Mouse (Mus musculus): ENCODE data around the gene Kank4. TPM values are rescaled to one million over a fixed set of nuclear protein-coding genes. Genes with fewer than 3 reads are reported as not detected.

The Kank4 gene
- polyA plus RNA-seq, 1 experiment from 2014 or later = 1.7 TPM

DNA sequence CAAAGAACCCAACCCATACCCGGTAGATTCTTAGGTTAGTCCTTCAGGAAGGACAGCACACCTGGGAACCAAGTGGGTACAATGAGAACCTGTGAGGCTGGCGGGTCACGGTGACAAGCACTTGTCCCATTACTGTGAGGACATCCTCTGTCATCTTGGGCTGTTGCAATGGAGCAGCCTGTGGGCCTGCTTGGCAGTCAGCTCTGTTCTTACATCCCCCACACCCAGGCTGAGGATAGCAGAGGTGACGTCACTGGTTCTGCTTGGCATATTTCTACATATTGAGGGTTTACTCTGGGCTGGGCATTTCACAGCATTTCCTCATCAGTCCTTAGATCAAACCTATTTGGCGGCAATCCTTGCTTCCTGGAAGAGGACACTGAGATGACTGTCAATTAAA lies 43.6 kb downstream of the Kank4 start:
- Histone ChIP-seq H3K4me2 (replicated peaks) (no peak overlapping the region), H3K27me3 (no peaks in the 10 kb centered on the region), H3K27ac (replicated peaks) (no peak overlapping the region), H3K9me3 (replicated peaks) (no peaks in the 10 kb centered on the region), H3K4me1 (peaks cover 23% of the 10 kb centered on the region), H3K4me3 (replicated peaks) (no peak overlapping the region), H3K9ac (no peak overlapping the region), H3K36me3 (no peaks in the 10 kb centered on the region; the same call in 1 of the 2 replicates)
- WGBS = 87% methylated on average over 5 of the region's 5 CpGs
- ATAC-seq (ENCODE audit: insufficient number of reproducible peaks, low FRiP score, low TSS enrichment, low read depth) = no peak

DNA sequence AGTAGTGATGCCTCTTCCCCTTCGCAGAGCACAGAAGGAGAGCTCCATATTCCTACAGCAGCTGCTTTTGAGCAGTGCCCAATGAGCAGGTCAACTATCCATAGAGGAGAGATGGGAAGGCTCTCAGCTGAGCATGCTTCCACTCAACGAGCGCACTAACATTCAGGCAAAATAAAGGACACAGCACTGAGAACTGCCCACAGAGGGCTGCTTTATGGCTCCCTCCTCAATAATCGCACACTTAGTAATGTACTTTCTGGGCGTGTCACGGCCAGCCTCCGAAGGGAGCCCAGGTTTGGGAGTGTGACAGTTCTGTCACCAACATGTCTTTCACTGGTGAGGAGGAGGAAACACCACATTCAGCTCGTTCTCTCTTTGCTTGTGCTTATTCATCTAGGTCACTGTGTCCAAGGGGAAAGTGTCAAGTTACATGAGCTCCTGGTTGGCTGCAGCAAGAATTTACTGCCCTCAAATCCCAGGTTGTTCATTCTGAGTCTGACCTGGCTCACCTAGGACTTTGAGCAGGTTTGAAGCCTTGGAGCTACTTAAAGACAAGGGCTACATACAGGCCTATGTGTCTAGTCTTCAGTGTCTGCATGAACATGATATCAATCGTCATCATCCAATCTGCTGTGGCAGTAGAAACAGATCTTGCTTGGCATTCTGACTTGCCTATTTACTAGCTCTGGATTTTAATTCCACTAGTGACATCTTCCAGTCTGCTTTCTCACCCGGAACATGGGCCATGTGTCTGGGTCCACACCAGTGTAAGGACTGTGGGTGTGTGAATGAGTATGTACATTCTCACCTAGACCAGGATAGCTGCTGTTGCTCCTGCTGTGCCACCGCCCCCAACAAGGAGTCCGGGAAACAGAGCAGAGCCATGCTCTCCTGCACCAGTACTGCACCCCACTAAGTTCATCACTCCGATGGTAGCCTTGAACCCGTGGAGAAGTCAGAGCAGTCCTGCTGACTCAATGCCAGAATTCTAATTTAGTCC lies 49.9 kb downstream of the Kank4 start:
- H3K9me3 ChIP-seq (replicated peaks) = no peaks in the 10 kb centered on the region
- no peak for ATAC-seq (ENCODE audit: insufficient number of reproducible peaks, low FRiP score, low TSS enrichment, low read depth)
- H3K27ac ChIP-seq (replicated peaks) = no peak overlapping the region
- H3K4me3 ChIP-seq (replicated peaks) = no peak overlapping the region
- 76% methylated on average over 14 of the region's 14 CpGs for WGBS
- H3K27me3 ChIP-seq = no peaks in the 10 kb centered on the region
- H3K36me3 ChIP-seq = peaks cover 15% of the 10 kb centered on the region
- no peak overlapping the region for H3K4me2 ChIP-seq (replicated peaks)
- no peak overlapping the region for H3K9ac ChIP-seq
- no peaks in the 10 kb centered on the region for H3K4me1 ChIP-seq

DNA sequence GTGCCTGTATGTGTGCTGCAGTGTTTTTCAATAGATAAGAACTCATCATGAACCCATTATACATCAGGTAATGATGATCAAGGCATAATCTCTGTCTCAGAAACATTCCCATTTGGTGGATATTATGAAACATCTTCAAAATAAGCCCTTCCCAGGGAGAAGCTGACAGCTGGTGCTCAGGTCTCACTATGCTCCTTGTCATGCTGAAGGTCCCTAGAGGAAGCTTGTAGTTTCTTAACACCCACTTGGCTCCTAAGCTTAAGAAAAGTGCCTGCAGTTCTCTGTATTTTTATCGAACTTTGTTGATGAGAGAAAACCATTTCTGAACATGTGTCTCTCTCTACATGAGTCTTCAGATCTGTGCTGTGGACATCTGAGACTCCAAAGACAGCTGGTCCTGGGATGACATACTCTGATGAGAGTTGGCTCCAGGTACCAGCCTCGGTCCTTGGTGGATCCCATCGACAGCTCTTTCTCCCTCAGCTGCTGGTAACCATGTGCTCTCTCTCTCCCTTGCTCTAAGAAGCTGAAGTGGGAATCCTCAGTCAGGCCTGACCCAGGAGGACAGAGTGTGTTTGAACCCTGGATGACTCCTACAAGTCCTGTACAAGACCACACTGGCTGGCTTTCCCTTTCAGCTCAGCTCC lies 58.3 kb downstream of the Kank4 start:
- Histone ChIP-seq H3K4me3 (replicated peaks) (no peak overlapping the region), H3K4me1 (peaks cover 4% of the 10 kb centered on the region; the same call in 1 of the 2 replicates), H3K36me3 (peaks cover 12% of the 10 kb centered on the region; the same call in 1 of the 2 replicates), H3K9ac (no peak overlapping the region), H3K27ac (replicated peaks) (no peak overlapping the region), H3K9me3 (replicated peaks) (no peaks in the 10 kb centered on the region), H3K27me3 (no peaks in the 10 kb centered on the region), H3K4me2 (replicated peaks) (no peak overlapping the region)
- ATAC-seq (ENCODE audit: insufficient number of reproducible peaks, low FRiP score, low TSS enrichment, low read depth) = no peak
- 63% methylated on average over 3 of the region's 3 CpGs for WGBS

DNA sequence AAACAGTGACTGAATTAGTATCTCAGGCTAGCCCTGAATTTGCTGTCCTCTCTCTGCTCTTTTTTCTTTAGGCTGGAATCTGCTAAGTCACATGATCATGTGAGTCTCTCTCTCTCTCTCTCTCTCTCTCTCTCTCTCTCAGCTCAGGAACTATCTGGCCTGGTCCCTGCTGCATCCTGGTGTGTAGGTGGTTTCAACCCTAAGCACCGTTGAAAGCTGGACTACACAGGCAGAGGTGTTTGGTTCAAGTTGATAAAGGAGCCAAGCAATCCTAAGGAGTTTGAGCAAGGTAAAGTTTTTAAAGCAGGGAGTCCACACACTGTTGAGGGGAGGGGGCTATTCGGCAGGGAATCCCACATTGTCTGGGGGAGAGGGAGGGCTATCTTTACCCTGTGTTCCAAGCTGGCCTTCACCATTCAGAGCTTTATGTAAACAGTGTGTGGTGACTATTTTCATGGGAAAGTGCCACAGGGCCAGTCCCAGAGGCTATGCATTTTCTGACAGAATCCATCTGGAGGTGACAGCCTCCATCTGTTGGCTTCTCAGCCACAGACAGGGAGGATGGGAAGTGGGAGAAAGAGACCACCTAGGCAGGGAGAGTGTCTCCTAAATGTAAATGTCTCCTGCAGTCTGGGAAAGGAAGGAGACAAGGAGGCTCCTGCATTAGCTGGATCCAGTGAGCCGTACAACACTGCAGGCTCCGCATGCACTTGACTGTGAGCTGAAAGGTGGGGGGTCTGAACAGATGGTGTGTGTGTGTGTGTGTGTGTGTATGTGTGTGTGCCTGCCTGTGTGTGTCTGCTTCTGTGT lies 59.1 kb downstream of the Kank4 start:
- no peak overlapping the region for H3K27ac ChIP-seq (replicated peaks)
- H3K9me3 ChIP-seq (replicated peaks) = no peaks in the 10 kb centered on the region
- no peak overlapping the region for H3K4me3 ChIP-seq (replicated peaks)
- no peak overlapping the region for H3K4me2 ChIP-seq (replicated peaks)
- no peak for ATAC-seq (ENCODE audit: insufficient number of reproducible peaks, low FRiP score, low TSS enrichment, low read depth)
- no peak overlapping the region for H3K9ac ChIP-seq
- H3K27me3 ChIP-seq = no peaks in the 10 kb centered on the region
- peaks cover 12% of the 10 kb centered on the region; the same call in 1 of the 2 replicates for H3K36me3 ChIP-seq
- peaks cover 4% of the 10 kb centered on the region; the same call in 1 of the 2 replicates for H3K4me1 ChIP-seq
- 47% methylated on average over 4 of the region's 4 CpGs for WGBS

DNA sequence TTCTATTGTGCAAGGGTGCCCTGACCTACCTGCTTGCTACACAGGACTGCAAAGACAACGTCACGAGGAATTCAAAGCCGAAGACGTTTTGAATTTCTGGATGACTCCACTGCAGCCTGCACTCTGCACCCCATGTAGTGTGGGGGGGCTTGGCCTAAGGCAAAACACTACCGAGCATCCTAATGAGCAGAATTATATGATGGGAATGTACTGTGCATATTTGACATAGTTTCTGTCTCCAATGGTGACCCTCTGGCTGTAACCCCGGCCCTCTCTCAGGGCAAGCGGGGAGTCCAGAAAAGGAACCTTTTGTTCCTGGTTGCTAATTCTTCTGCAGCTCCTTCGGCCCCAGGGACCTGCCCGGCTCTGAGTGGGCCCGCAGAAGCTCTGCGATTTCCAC lies 61.2 kb downstream of the Kank4 start:
- Histone ChIP-seq H3K27me3 (no peaks in the 10 kb centered on the region), H3K4me1 (peaks cover 4% of the 10 kb centered on the region; the same call in 1 of the 2 replicates), H3K9ac (no peak overlapping the region), H3K9me3 (replicated peaks) (no peaks in the 10 kb centered on the region), H3K4me3 (replicated peaks) (no peak overlapping the region), H3K36me3 (peaks cover 9% of the 10 kb centered on the region; the same call in 1 of the 2 replicates), H3K27ac (replicated peaks) (no peak overlapping the region), H3K4me2 (replicated peaks) (no peak overlapping the region)
- ATAC-seq (ENCODE audit: insufficient number of reproducible peaks, low FRiP score, low TSS enrichment, low read depth) = no peak
- 33% methylated on average over 11 of the region's 11 CpGs for WGBS

DNA sequence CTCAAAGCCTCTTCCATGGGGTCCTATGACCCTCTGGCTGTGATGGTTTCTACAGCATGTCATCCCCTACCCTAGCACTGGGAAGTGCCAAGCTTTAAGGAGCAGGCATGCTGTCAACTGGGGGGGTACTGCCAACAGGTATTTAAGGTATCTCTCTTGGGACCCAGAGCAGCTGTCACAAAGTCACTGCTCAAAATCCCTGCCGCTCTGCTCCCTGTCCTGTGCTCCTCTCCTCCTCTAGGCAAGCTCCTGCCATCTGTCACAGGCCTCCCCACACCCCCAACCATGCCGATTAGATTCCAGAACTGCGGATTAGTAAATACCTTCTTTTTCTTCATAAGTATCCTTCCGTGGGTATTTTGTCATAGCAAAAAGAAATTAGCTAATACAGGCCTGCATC lies 62.9 kb downstream of the Kank4 start:
- 0 out of 2 replicates have a peak, but pooled peaks have one; percentile 39 for ATAC-seq (ENCODE audit: insufficient number of reproducible peaks, low FRiP score, low TSS enrichment, low read depth)
- WGBS = 74% methylated on average over 4 of the region's 4 CpGs

DNA sequence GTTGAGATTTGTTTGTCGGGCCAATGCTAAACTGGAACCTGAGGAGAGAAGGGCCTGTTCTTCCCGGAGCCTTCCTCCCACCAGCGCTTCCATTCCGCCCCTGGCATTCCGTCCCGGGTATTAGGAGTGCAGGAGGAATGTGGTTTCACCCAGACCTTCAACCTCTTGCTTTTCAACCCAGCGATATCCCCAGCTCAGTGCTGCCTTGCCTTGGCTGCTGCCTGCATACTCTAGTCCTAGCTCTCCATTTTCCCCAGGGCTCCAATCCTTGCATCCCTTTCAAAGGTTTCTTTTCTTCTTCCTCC lies 73.5 kb downstream of the Kank4 start:
- no peak overlapping the region for H3K9ac ChIP-seq
- WGBS = 12% methylated on average over 7 of the region's 7 CpGs
- H3K36me3 ChIP-seq = no peaks in the 10 kb centered on the region
- H3K4me1 ChIP-seq = no peaks in the 10 kb centered on the region; the same call in 1 of the 2 replicates
- H3K27ac ChIP-seq (replicated peaks) = 0 out of 2 replicates have a peak overlapping the region, but pooled peaks have one; percentile 22
- no peaks in the 10 kb centered on the region for H3K27me3 ChIP-seq
- no peak for ATAC-seq (ENCODE audit: insufficient number of reproducible peaks, low FRiP score, low TSS enrichment, low read depth)
- H3K4me3 ChIP-seq (replicated peaks) = no peak overlapping the region
- H3K9me3 ChIP-seq (replicated peaks) = no peaks in the 10 kb centered on the region
- no peak overlapping the region for H3K4me2 ChIP-seq (replicated peaks)

More for the DNA sequence above, 62.9 kb downstream of the Kank4 start:
- Histone ChIP-seq H3K9ac (no peak overlapping the region), H3K27me3 (no peaks in the 10 kb centered on the region), H3K4me3 (replicated peaks) (no peak overlapping the region), H3K36me3 (peaks cover 6% of the 10 kb centered on the region; the same call in 1 of the 2 replicates), H3K27ac (replicated peaks) (no peak overlapping the region), H3K9me3 (replicated peaks) (no peaks in the 10 kb centered on the region), H3K4me1 (peaks cover 4% of the 10 kb centered on the region; the same call in 1 of the 2 replicates), H3K4me2 (replicated peaks) (no peak overlapping the region)

DNA sequence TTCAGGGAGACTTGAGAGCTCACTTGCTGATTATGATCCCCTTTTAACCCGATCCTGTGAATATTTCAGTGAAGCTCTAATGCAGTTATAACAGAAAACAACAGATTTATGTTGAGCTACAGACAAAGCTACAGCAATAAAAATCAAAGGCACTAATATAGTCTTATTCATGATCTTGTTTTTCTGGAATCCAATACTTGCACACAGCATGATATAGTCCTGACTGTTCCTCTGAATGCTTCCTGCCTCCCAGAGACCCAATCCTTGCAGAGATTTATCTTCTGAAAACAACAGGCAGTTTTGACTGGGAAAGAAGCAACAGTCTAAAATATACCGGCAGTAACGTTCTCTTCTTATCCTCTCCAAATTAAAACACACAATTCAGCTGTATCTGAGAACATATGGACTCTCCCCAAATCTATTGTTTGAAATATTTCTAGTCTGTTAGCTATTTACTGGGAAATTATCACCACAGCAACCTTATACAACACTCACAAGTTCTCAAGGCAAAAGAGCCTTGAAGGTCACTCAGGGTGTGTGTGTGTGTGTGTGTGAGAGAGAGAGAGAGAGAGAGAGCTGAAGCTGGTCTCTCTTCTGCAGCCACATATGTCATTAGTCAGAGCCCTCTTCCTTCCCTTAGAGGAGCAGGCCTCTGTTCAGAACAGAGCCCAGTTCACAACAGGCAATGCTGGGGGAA lies 74.0 kb downstream of the Kank4 start:
- H3K4me2 ChIP-seq (replicated peaks) = no peak overlapping the region
- H3K27me3 ChIP-seq = no peaks in the 10 kb centered on the region
- 0 out of 2 replicates have a peak overlapping the region, but pooled peaks have one; percentile 22 for H3K27ac ChIP-seq (replicated peaks)
- no peaks in the 10 kb centered on the region for H3K9me3 ChIP-seq (replicated peaks)
- 28% methylated on average over 3 of the region's 3 CpGs for WGBS
- no peaks in the 10 kb centered on the region for H3K36me3 ChIP-seq
- no peak overlapping the region for H3K4me3 ChIP-seq (replicated peaks)
- no peak overlapping the region for H3K9ac ChIP-seq
- ATAC-seq (ENCODE audit: insufficient number of reproducible peaks, low FRiP score, low TSS enrichment, low read depth) = no peak
- H3K4me1 ChIP-seq = no peaks in the 10 kb centered on the region; the same call in 1 of the 2 replicates

DNA sequence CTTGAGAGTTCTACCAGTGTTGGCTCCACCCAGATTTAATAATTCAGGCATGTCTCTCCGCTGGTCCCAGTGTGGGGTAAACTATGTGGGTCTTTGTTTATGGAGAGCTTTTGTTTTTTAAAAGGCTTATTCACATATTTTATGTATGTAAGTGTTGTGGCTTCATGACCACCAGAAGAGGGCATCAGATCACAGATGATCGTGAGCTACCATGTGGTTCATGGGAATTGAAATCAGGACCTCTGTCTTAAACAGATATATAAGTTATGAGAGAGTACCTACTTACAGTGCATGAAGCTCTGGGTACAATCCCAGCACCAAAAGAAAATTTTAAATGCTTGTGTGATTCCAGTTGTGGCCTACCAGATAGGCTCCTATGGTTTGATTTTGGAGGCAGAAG lies 77.6 kb downstream of the Kank4 start:
- WGBS = 22% methylated on average over 2 of the region's 2 CpGs
- no peak overlapping the region for H3K27ac ChIP-seq (replicated peaks)

DNA sequence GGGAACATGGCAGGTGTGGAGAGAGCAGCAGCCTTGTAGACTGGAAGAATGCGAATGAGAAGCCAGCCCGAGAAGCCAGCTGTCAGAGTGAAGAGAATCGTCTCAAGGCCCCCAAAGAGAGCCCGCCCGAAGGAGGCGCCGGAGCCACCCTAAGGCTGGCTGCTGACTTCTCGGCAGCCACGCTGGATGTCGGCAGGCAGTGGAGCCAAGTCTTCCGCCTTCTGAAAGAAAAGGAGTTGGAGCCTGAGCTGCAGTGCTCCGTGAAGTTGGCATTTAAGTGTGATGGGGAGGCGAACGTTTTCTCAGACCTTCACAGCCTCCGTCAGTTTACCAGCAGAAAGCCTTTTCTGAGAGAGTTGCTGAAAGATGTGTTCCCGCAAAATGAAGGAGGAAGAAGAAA lies 83.7 kb downstream of the Kank4 start:
- Histone ChIP-seq H3K27ac (replicated peaks) (no peak overlapping the region), H3K4me3 (replicated peaks) (no peak overlapping the region), H3K36me3 (no peaks in the 10 kb centered on the region), H3K4me1 (no peaks in the 10 kb centered on the region), H3K9ac (no peak overlapping the region), H3K27me3 (no peaks in the 10 kb centered on the region), H3K9me3 (replicated peaks) (no peaks in the 10 kb centered on the region), H3K4me2 (replicated peaks) (no peak overlapping the region)
- no peak for ATAC-seq (ENCODE audit: insufficient number of reproducible peaks, low FRiP score, low TSS enrichment, low read depth)
- 93% methylated on average over 16 of the region's 16 CpGs for WGBS

More for the DNA sequence above, 77.6 kb downstream of the Kank4 start:
- no peak overlapping the region for H3K4me2 ChIP-seq (replicated peaks)
- H3K9ac ChIP-seq = no peak overlapping the region
- ATAC-seq (ENCODE audit: insufficient number of reproducible peaks, low FRiP score, low TSS enrichment, low read depth) = no peak; the same call in 1 of the 2 replicates
- no peaks in the 10 kb centered on the region for H3K36me3 ChIP-seq
- no peak overlapping the region for H3K4me3 ChIP-seq (replicated peaks)
- H3K4me1 ChIP-seq = no peaks in the 10 kb centered on the region; the same call in 1 of the 2 replicates
- H3K9me3 ChIP-seq (replicated peaks) = no peaks in the 10 kb centered on the region
- H3K27me3 ChIP-seq = no peaks in the 10 kb centered on the region

Measured in embryonic facial prominence, embryonic 15.5 days (tissue).